Mouse (Mus musculus) ES-E14 (cell line): ENCODE measurements around the gene Isca2.

Experiments
- CHD2 ChIP-seq: IDR thresholded peaks from 2 replicates; pipeline ENCODE4 v1.6.1; 2014; ENCODE audit warnings: mild to moderate bottlenecking, low read depth, low read length, inconsistent platforms
- ZC3H11A ChIP-seq: IDR thresholded peaks from 2 replicates; pipeline ENCODE4 v1.6.1; 2012; ENCODE audit warnings: low read depth, mild to moderate bottlenecking, inconsistent platforms, low read length, borderline replicate concordance
- ZNF384 ChIP-seq: IDR thresholded peaks from 2 replicates; pipeline ENCODE4 v1.6.1; 2012; ENCODE audit warnings: low read depth, low read length, inconsistent platforms

DNA sequence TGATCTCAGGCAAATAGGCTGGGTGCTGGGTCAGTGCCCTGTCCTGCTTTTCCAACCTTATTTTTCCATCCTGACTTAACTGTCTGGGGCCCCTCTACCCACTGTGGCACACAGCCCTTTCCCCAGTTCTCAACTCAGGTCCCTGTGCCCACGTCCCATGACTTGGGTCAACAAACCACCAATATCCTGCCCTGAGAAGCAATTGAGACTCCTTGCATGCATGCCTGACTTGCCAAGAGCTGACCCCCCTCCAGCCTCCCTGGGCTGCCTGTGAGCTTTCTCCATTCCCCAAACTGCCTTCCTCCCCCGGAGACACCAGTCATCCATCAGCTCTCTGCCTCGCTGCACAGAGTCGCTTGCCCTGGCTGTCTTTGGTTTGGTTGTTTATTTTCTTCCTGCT is 46.1 kb upstream of the Isca2 start:
- no peak for TF ChIP-seq CHD2
- TF ChIP-seq ZNF384: no peak
- no peak for TF ChIP-seq ZC3H11A
